Mouse (Mus musculus) ovary, adult 18-20 months (tissue): ENCODE data around the gene Azi2.

Experiments used
- DNase-seq: peaks from one replicate; pipeline ENCODE4 v3.0.0; 2022; ENCODE audit warnings: low spot score, mixed read lengths

Azi2 gene

GRCm38 (mm10) chr9:118040218-118041021 lies at the start of gene Azi2:
TSS of gene Azi2 (plus strand) at chr9:118040499.
- DNase-seq: peak; percentile 97

GRCm38 (mm10) chr9:117996631-117997030 lies 43.7 kb upstream of the Azi2 start:
- DNase-seq: no peak

GRCm38 (mm10) chr9:118001488-118001887 lies 38.8 kb upstream of the Azi2 start:
- no peak for DNase-seq

- DNase-seq: no peak
These were observed 36.9 kb upstream of the Azi2 start for GRCm38 (mm10) chr9:118003218-118003886.

GRCm38 (mm10) chr9:118003937-118004336 lies 36.4 kb upstream of the Azi2 start:
- no peak for DNase-seq

- no peak for DNase-seq
These were observed 27.4 kb upstream of the Azi2 start for GRCm38 (mm10) chr9:118012928-118013327.

- DNase-seq: no peak
These were observed 15.3 kb upstream of the Azi2 start for GRCm38 (mm10) chr9:118024966-118025365.

GRCm38 (mm10) chr9:118029490-118029889 lies 10.8 kb upstream of the Azi2 start:
- no peak for DNase-seq

GRCm38 (mm10) chr9:118030252-118030651 lies 10.0 kb upstream of the Azi2 start:
- DNase-seq: no peak

GRCm38 (mm10) chr9:118031694-118032093 lies 8.6 kb upstream of the Azi2 start:
- DNase-seq: no peak

GRCm38 (mm10) chr9:118034990-118035389 lies 5.3 kb upstream of the Azi2 start:
- no peak for DNase-seq

- no peak for DNase-seq
These were observed 712 bp downstream of the Azi2 start for GRCm38 (mm10) chr9:118041022-118041400.

- no peak for DNase-seq
These were observed 1.3 kb downstream of the Azi2 start for GRCm38 (mm10) chr9:118041646-118042045.

- DNase-seq: no peak
These were observed 2.4 kb downstream of the Azi2 start for GRCm38 (mm10) chr9:118042738-118043137.

GRCm38 (mm10) chr9:118043581-118043980 lies 3.3 kb downstream of the Azi2 start:
- DNase-seq: no peak

- DNase-seq: no peak
These were observed 4.8 kb downstream of the Azi2 start for GRCm38 (mm10) chr9:118045011-118045533.

GRCm38 (mm10) chr9:118053286-118053685 lies 13.0 kb downstream of the Azi2 start:
- DNase-seq: no peak

- no peak for DNase-seq
These were observed 18.8 kb downstream of the Azi2 start for GRCm38 (mm10) chr9:118059101-118059500.

- no peak for DNase-seq
These were observed 30.1 kb downstream of the Azi2 start for GRCm38 (mm10) chr9:118070442-118070841.

GRCm38 (mm10) chr9:118071337-118071736 lies 31.0 kb downstream of the Azi2 start:
- no peak for DNase-seq

- no peak for DNase-seq
These were observed 31.8 kb downstream of the Azi2 start for GRCm38 (mm10) chr9:118072101-118072500.

GRCm38 (mm10) chr9:118073358-118073757 lies 33.1 kb downstream of the Azi2 start:
- no peak for DNase-seq
